Mouse (Mus musculus) forebrain, embryonic 11.5 days (tissue): ENCODE measurements at regions not wholly inside any gene's neighbourhood (a gene's known extent, or its start where the extent isn't known, plus 50 kb on each side); places are given as distances from the start of the nearest gene placed in this dataset.

Experiments used
- ATAC-seq: fragments of 200-750 bp; cut with Nextera tagmentation; replicated peaks from 2 replicates; pipeline ENCODE4 v1.8.0; 2017; ENCODE audit warnings: moderate TSS enrichment; ENCODE audit not compliant: low FRiP score
- DNase-seq: peaks from one replicate; pipeline ENCODE4 v3.0.0-alpha.2; 2017; ENCODE audit warnings: low spot score
- H3K27ac ChIP-seq: fragments of 300-500 bp; sonication (generic); 2 replicates; pipeline ENCODE4 v1.5.1; 2014; ENCODE audit warnings: low read depth, low read length
- H3K27me3 ChIP-seq: fragments of 300-500 bp; sonication (generic); 2 replicates; pipeline ENCODE4 v1.6.1; 2014; ENCODE audit warnings: mild to moderate bottlenecking, low read length, mixed read lengths; ENCODE audit not compliant: control insufficient read depth, insufficient read depth
- H3K36me3 ChIP-seq: fragments of 300-500 bp; sonication (generic); 2 replicates; pipeline ENCODE4 v1.6.1; 2014; ENCODE audit warnings: mild to moderate bottlenecking, low read length, moderate library complexity, mixed read lengths; ENCODE audit not compliant: control insufficient read depth, insufficient read depth
- H3K4me1 ChIP-seq: fragments of 300-500 bp; sonication (generic); replicated peaks from 2 replicates; pipeline ENCODE4 v1.6.1; 2014; ENCODE audit warnings: low read length, mixed read lengths; ENCODE audit not compliant: control insufficient read depth, insufficient read depth
- H3K4me2 ChIP-seq: fragments of 300-500 bp; sonication (generic); 2 replicates; pipeline ENCODE4 v1.6.1; 2014; ENCODE audit warnings: low read depth, mild to moderate bottlenecking, low read length, moderate library complexity, mixed read lengths; ENCODE audit not compliant: severe bottlenecking
- H3K4me3 ChIP-seq: fragments of 300-500 bp; sonication (generic); 2 replicates; pipeline ENCODE4 v1.5.1; 2014; ENCODE audit warnings: low read depth, low read length
- H3K9ac ChIP-seq: fragments of 300-500 bp; sonication (generic); 2 replicates; pipeline ENCODE4 v1.6.1; 2014; ENCODE audit warnings: low read length
- H3K9me3 ChIP-seq: fragments of 300-500 bp; sonication (generic); 2 replicates; pipeline ENCODE4 v1.6.1; 2016; ENCODE audit warnings: low read length, mixed read lengths; ENCODE audit not compliant: control insufficient read depth
- WGBS: fragments of 180-500 bp; shearing (Covaris S2); extraction: QIAGEN DNeasy Blood & Tissue Kit; methylation state at CpG from one replicate; pipeline ENCODE4 v1.1.7; 2014; 5-methylcytosine and 5-hydroxymethylcytosine counted together

DNA sequence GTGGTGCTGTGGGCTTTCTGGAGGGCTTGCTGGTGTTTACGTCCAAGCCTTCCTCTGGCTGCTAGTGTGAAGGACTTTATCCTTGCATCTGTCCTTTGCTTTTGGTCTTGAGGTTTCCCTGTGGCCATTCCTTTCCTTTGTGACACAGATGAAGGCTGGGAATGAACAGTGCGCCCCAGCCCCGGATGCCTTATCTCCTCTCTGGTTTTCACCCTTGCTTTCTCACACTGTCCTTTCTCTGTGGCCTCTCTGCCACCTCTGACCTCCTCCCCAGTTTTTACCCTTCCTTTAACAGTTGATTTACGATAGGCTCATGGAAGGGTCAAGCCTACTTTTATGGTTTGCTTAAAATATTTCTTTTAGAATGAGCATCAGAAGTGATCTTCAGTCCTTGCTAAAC, 53.2 kb downstream of the Gas1 start:
- H3K4me2 ChIP-seq, result no peak overlapping the region
- no peak overlapping the region for H3K27ac ChIP-seq
- H3K27me3 ChIP-seq, result no peaks in the 10 kb centered on the region; the same call in 1 of the 2 replicates
- H3K36me3 ChIP-seq, result no peaks in the 10 kb centered on the region
- no peaks in the 10 kb centered on the region for H3K9me3 ChIP-seq
- H3K4me3 ChIP-seq, result no peak overlapping the region
- WGBS, result 54% methylated on average over 4 of the region's 4 CpGs
- no peak for DNase-seq
- ATAC-seq, result no peak
- no peak overlapping the region for H3K9ac ChIP-seq
- peaks cover 26% of the 10 kb centered on the region for H3K4me1 ChIP-seq

DNA sequence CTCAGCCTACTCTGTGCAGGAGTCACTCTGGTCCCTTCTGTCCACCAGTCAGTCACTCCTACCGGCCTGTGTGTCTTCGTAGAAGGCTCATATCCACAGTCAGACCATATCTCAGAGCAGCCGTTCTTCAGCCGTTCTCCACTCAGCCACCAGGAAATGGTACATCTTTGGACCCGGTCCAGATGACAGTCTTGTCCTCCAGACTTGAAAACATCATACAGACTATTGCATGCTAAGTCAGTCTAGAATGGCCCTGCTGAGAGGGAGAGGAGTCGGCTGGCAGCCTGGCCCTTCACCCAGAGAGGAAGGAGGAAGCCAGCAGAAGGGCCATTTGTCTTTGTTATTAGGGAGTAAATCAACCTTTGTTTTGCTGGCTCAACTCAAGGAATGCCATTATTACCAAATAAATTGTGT, 54.0 kb downstream of the Gas1 start:
- 60% methylated on average over 6 of the region's 6 CpGs for WGBS
- no peak overlapping the region for H3K9ac ChIP-seq

DNA sequence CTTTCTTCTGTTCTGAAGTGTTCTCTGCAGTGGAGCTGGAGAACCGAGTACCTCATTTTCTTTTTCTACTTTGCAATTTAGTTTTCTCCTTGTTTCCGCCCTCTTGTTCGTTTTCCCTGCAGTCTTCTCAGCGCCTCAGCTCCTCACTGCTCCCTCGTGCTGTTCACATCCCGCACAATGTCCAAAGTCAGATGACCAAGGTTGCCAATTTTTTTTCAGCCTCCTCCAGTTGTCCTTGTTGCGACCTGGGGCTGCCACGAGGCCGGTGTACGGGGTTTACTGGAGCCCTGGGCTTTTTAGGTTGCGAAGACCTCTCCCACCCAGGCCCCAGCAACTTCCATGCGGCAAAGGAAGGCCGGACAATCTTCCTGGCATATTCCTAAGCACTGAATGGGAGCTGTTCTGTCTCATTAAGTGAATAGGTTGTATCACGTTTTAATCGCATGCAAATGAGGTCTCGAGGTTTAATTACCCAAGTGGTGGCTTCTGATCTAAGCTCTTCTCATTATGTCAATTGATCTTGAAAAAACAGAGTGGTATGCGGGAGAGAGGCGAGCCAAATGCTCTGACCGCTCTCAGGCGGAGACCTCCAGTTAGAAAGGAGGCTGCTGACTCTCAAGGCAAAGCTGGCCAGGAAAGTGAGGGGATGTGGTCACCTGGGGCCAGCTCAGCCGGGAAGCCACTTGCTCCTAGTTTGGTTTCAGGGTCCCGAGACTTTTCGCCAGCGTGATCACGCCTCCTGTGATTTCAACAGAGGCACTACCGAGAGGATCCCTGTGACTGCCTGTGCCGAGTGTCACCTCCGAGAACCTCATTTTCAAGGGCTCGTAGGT, 54.6 kb downstream of the Gas1 start:
- H3K9me3 ChIP-seq, result no peaks in the 10 kb centered on the region
- H3K9ac ChIP-seq, result no peak overlapping the region
- H3K4me3 ChIP-seq, result no peak overlapping the region
- no peaks in the 10 kb centered on the region for H3K36me3 ChIP-seq
- DNase-seq (peak; percentile 70), ATAC-seq (peak; percentile 63)
- H3K4me2 ChIP-seq, result no peak overlapping the region
- peaks cover 26% of the 10 kb centered on the region for H3K4me1 ChIP-seq
- no peaks in the 10 kb centered on the region for H3K27me3 ChIP-seq
- H3K27ac ChIP-seq, result peak overlapping the region; percentile 52; the same call in 1 of the 2 replicates
- WGBS, result 41% methylated on average over 29 of the region's 29 CpGs

More for the DNA sequence above, 54.0 kb downstream of the Gas1 start:
- Histone ChIP-seq H3K4me3 (no peak overlapping the region), H3K4me2 (no peak overlapping the region), H3K27me3 (no peaks in the 10 kb centered on the region; the same call in 1 of the 2 replicates), H3K4me1 (peaks cover 26% of the 10 kb centered on the region), H3K36me3 (no peaks in the 10 kb centered on the region), H3K9me3 (no peaks in the 10 kb centered on the region), H3K27ac (peak overlapping the region; percentile 52; the same call in 1 of the 2 replicates)
- DNase-seq (no peak), ATAC-seq (0 out of 2 replicates have a peak, but pooled peaks have one; percentile 3)

DNA sequence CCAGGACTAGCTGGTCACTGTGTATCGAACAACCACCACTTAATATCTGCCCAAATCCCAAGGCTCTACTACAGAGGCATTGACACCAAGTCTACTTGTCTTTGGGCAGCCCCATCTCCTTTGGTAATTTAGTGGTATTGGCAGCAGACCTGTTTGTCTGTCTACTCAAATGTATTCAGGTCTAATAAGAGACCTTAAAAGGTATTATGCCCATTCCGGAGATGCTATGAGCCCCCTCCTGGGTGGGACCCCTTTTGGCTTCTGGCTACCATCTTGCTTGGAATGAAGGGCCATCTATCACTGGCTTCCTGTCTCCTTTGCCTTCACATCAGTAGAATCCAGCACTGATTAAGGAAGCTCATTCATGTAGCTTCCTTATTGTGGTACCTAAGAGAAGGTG, 65.7 kb downstream of the Gas1 start:
- Histone ChIP-seq H3K27me3 (no peaks in the 10 kb centered on the region), H3K9me3 (no peaks in the 10 kb centered on the region), H3K36me3 (no peaks in the 10 kb centered on the region), H3K9ac (no peak overlapping the region), H3K4me2 (no peak overlapping the region), H3K4me3 (no peak overlapping the region), H3K4me1 (peaks cover 10% of the 10 kb centered on the region), H3K27ac (peak overlapping the region; percentile 50; the same call in 1 of the 2 replicates)
- 96% methylated on average over 2 of the region's 2 CpGs for WGBS
- no peak for ATAC-seq
- DNase-seq, result no peak

DNA sequence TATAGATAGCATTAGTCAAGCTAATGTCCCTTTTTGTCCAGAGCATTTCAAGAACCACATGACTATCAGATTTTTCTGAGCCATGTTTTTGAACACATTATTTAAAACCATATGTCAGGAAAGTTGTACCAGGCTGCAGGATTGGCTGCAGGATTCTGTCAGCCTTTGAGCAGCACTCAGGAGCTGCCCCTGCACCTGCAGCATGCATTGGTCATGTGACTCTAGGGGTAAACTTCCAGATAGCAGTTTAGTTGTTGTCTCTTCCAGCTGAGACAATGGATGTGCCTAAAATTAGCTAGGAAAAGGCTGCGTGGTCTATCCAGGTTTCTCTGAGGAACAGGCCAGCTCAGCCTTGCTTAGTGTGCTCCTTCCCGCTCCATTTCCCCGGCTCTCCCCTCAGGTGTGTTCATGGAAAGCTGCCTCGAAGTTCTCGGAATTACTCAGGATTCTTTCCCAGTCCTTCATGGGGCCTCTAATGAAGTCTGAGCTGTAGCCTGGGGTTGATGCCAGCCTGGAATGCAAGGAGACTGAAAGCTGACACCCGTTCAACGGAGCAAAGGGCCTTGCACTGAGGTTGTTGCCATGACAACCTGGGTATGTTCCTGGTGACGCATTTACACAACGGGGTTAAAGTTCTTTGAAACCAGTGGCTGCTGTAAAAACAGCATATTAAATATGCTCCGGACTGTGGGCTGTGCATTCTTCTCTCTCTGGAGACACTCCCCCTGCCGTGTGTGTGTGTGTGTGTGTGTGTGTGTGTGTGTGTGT, 66.9 kb downstream of the Gas1 start:
- Histone ChIP-seq H3K4me2 (peak overlapping the region; percentile 16; the same call in 1 of the 2 replicates), H3K36me3 (no peaks in the 10 kb centered on the region), H3K27me3 (no peaks in the 10 kb centered on the region), H3K4me1 (peaks cover 10% of the 10 kb centered on the region), H3K9ac (0 out of 2 replicates have a peak overlapping the region, but pooled peaks have one; percentile 6), H3K27ac (peak overlapping the region; percentile 81), H3K9me3 (no peaks in the 10 kb centered on the region), H3K4me3 (no peak overlapping the region)
- peak; percentile 95 for ATAC-seq
- 2% methylated on average over 11 of the region's 11 CpGs for WGBS
- DNase-seq, result peak; percentile 86

DNA sequence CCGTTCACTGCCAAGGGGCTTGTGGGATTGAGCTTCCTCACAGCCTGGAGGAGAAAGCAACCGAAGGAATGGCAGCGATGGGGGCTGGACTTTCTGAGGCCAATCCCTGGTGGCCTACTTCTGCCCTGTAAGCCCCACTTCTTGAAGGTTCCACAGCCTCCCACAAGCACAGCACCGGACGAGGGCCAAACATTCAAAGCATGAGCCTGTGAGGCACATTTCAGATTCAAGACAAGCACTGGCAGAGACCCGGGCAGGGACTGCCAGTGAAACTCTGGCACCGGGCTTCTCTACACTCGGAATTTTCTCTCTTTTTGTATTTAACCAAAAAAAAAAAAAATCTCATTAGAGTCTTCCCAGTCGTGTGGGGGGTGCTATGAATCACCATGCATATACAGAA, 71.9 kb downstream of the Gas1 start:
- no peaks in the 10 kb centered on the region for H3K27me3 ChIP-seq

DNA sequence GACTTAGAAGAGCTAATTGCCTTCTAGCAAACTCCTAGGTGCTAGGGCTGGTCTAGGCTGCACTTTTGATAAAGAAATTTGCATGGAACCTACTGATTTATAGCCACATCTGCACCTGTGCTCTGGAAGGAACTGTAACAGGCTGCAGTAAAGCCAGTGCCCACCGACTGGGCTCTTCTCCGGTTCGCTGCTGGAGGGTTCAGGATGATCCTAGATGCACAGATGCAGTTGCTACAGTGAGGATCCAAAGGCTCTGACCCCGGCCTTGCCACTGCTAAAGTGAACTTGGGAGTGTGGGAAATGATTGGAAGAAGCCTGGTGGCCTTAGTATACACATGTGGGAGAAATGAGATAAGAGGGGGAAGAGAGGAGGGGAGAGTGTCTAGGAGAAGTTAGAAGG, 75.5 kb downstream of the Gas1 start:
- ATAC-seq, result no peak
- 82% methylated on average over 4 of the region's 4 CpGs for WGBS
- H3K4me3 ChIP-seq, result no peak overlapping the region
- H3K4me1 ChIP-seq, result peaks cover 6% of the 10 kb centered on the region; the same call in 1 of the 2 replicates
- H3K4me2 ChIP-seq, result no peak overlapping the region
- peaks cover 2% of the 10 kb centered on the region; the same call in 1 of the 2 replicates for H3K9me3 ChIP-seq
- DNase-seq, result peak; percentile 45
- no peaks in the 10 kb centered on the region for H3K27me3 ChIP-seq
- no peak overlapping the region for H3K9ac ChIP-seq
- H3K36me3 ChIP-seq, result no peaks in the 10 kb centered on the region
- H3K27ac ChIP-seq, result no peak overlapping the region

More for the DNA sequence above, 71.9 kb downstream of the Gas1 start:
- Histone ChIP-seq H3K27ac (no peak overlapping the region), H3K9ac (no peak overlapping the region), H3K4me3 (no peak overlapping the region), H3K9me3 (peaks cover 2% of the 10 kb centered on the region; the same call in 1 of the 2 replicates), H3K4me1 (peaks cover 5% of the 10 kb centered on the region), H3K36me3 (no peaks in the 10 kb centered on the region), H3K4me2 (no peak overlapping the region)
- WGBS, result 89% methylated on average over 9 of the region's 9 CpGs
- DNase-seq, result peak; percentile 34
- ATAC-seq, result no peak
